Mouse (Mus musculus): Measurements from ENCODE around the gene Lce1j.
"Not testable (repeated sequence)": the region's sequence is repeated elsewhere in the genome, so short reads cannot be mapped to it uniquely, and the experiment has no call there.

Lce1j gene

DNA sequence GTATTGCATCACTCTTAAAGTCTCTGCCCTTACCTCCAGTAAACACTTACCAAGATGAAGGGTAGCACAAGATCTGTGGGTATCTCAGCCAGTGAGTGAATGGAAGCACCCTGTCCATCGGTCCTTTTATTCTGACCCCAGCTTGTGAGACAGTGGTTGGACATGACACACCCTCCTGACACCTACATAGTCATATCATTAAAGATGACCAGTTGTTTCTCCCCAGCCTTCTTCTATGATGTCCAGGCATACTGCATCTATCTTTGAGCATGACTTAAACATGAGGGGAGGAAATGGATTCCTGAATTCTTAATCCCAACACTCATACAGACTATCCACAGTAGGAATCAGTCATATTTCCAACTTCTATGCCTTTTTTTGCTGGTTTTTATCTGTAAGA lies at the start of gene Lce1j:
Gene Lce1j, minus strand, starts transcription at position 101 of the 400 bp plus-strand sequence.
- no peak for DNase-seq (ENCODE audit: low spot score in 2 of 2)

DNA sequence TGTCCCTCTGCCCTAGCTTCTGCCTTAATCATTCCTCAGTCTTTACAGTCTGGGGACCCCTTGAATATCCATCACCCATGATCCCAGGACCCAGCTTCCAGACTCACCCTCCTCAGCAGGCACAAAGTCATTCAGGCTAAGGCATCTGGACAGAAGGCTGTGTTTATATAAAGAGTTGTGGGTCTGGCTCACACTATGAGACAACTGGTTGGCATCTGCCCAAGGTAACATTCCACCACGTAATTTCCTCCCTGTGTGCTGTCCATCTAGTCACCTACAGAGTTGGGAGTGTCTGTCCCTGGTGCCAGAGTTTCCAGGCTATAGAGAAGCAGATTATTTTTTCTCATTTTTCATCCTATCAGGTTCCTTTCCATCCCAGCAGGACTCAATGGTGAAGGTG lies 36.8 kb upstream of the Lce1j start, which contains the start of gene Kprp:
Gene Kprp, minus strand, starts transcription at position 140 of the 400 bp plus-strand sequence.
- DNase-seq (ENCODE audit: low spot score in 2 of 2), result no peak

GRCm38 (mm10) chr3:92825808-92826207 lies 35.5 kb upstream of the Lce1j start:
- no peak for DNase-seq (ENCODE audit: low spot score in 2 of 2)

DNA sequence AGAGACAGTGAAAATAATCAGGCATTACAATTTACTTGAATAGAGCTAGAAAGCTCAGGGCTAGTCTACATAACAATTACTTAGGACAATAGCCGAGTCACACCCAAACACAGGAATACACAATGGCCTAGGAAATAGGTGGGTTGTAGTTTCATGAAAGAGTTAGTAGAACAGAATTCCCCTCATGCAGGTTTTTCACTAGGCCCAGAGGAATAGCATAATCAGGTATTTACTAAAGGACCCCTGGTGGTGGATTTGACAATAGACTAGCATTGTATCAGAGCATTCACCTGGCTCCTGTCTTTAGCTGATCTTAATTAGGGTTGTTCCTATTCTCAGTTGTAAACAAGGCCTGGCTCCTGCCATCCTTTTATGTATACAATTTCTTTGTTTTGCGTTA lies 25.7 kb upstream of the Lce1j start:
- DNase-seq (ENCODE audit: low spot score in 2 of 2), result not testable (repeated sequence)

DNA sequence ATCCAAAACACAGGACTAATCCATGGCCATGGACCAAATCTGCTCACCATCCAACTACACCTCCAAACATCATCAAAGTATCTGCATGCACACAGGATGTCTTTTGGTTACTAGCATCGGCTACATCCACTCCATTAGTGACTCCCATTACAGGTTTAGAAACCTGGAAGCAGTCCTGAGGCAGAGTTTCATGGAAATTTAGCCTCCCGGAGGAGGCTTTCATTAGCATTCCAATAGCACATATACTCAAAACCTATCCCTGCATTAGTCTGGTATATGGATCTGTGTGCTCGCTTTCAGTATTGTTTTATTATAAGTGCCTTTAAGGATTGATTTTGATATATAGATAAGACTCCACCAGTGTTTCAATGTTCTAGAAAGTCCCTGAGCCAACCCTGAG lies 25.3 kb upstream of the Lce1j start:
- no peak for DNase-seq (ENCODE audit: low spot score in 2 of 2)

- no peak for DNase-seq (ENCODE audit: low spot score in 2 of 2)
Observed at GRCm38 (mm10) chr3:92807791-92808190, 17.5 kb upstream of the Lce1j start, which contains the start of gene Lce1k. Gene Lce1k, minus strand, starts transcription at chr3:92807891.

DNA sequence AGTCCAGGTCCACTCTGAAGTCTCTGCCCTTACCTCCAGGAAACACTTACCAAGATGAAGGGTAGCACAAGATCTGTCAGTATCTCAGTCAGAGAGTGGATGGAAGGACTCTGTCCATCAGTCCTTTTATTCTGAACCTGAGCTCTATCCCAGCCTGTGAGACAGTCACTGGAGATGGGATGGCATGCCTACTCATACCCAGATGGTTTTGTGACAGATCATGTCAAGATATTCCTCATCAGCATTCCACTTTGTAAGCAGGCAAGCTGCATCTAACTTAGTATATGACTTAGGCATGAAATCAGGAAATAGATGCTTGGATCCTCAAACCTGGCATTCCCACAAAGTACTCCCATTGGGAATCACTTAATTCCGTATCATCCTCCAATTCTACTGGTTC lies 11.5 kb downstream of the Lce1j start, which contains the start of gene Lce1i:
Gene Lce1i, minus strand, starts transcription at position 101 of the 400 bp plus-strand sequence.
- DNase-seq (ENCODE audit: low spot score in 2 of 2), result no peak

DNA sequence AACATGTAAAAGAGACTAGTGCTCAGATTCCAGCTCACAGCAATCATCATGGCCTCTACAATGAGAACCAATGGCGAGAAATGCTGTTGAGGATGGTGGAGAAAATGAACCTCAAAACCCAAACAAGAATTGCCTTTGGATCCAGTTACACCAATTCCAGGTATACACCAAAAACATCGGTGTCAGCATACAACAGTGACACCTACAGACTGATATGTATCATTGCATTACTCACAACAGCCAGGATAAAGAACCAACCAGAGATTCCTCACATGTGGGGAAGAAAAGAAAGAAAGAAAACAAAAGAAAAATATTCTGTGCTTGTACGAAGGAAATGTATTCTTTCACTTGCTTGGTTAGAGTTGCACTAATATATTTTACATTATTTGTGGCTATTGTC lies 18.7 kb downstream of the Lce1j start:
- no peak for DNase-seq (ENCODE audit: low spot score in 2 of 2)

DNA sequence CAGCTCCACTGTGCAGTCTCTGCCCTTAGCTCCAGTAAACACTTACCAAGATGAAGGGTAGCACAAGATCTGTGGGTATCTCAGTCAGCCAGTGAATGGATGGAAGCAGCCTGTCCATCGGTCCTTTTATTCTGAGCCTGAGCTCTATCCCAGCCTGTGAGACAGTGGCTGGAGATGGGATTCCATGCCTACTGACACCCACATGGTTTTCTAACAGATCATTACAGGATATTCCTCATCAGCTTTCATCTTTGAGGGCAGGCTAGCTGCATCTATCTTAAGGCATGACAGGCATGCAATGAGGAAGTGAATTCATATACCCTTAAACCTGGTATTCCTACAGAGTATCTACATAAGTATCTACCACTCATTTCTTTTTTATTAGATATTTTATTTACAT lies 25.3 kb downstream of the Lce1j start, which contains the start of gene Lce1h:
Gene Lce1h, minus strand, starts transcription at position 101 of the 400 bp plus-strand sequence.
- DNase-seq (ENCODE audit: low spot score in 2 of 2), result no peak

GRCm38 (mm10) chr3:92753197-92753596 lies 37.1 kb downstream of the Lce1j start:
- no peak for DNase-seq (ENCODE audit: low spot score in 2 of 2)

GRCm38 (mm10) chr3:92752238-92752637 lies 38.1 kb downstream of the Lce1j start, which contains the start of gene Lce1g:
Gene Lce1g, minus strand, starts transcription at chr3:92752338.
- no peak for DNase-seq (ENCODE audit: low spot score in 2 of 2)

DNA sequence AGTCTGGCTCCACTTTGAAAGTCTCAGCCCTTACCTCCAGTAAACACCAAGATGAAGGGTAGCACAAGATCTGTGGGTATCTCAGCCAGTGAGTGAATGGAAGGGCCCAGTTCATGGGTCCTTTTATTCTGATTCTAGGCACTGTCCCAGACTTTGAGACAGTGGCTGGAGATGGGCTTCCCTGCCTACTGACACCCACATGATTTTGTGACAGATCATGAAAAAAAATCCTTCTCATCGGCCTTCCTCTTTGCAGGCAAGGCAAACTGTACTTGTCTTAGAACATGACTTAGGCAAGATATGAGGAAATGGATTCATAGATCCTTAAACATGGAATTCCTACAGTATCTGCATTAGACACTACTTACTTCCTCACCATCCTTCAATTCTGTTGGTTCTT lies 51.3 kb downstream of the Lce1j start, which contains the start of gene Gm38119:
Gene Gm38119, minus strand, starts transcription at position 101 of the 400 bp plus-strand sequence.
- DNase-seq (ENCODE audit: low spot score in 2 of 2), result no peak

Data from frontal cortex, postnatal 25 days (tissue).